Comparison of ENCODE assay signal across 7 mouse cellular contexts in the genomic region with DNA sequence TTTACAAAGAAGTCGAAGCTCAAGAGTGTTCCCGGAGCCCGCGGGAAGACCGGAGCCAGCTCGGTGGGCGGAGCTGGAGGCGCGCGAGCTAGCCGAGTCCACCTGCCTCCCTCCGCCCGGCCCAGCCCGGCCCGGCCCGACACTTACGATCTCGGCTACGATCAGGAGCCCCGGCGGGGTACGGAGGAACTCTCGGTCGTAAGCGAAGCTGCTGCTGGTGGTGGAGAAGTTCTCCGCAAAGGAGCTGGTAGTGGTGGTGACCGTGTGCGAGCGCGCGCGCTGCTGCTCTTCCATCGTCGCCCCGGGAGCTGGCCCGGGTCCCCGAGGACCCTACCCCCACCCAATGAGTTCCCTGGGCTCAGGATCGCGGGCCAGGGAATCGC. TPM values are rescaled to one million over a fixed set of nuclear protein-coding genes. Genes with fewer than 3 reads are reported as not detected.
A peak's percentile ranks its signal among the peaks of the same experiment; 100 is the strongest.
DNase-seq lines count a peak whose midpoint lies in the region; ATAC-seq and TF ChIP-seq lines count a peak whose summit lies in the region.

No protein-coding gene starts in this region.

- intact Hi-C loops in heart, postnatal 25 days (cut with DNase I), result loop anchor here (5.0 kb wide), 1 partner anchor 64 kb away; no protein-coding TSS in a partner anchor

- H3K9me3 ChIP-seq in ES-Bruce4 (replicated peaks; ENCODE audit: control insufficient read depth, insufficient read depth, low read length, poor library complexity, severe bottlenecking), result no peaks in the 10 kb centered on the region
- no peaks in the 10 kb centered on the region for H3K9me3 ChIP-seq in embryonic facial prominence, embryonic 10.5 days

- ATAC-seq in Patski, result peak; percentile 74

- no peak for TF ChIP-seq POLR2A in ES-Bruce4 (IDR thresholded peaks at IDR 0.05; ENCODE audit: insufficient read depth, low read length)

- H3K4me1 ChIP-seq in ES-Bruce4 (ENCODE audit: control insufficient read depth, insufficient read depth, low read length), result no peaks in the 10 kb centered on the region
- H3K4me1 ChIP-seq in embryonic facial prominence, embryonic 10.5 days, result peaks cover 28% of the 10 kb centered on the region

- DNase-seq in Patski (ENCODE audit: low read depth, low spot score), result no peak
- DNase-seq in embryonic facial prominence, embryonic 10.5 days (ENCODE audit: low spot score), result peak; percentile 74
- DNase-seq in heart, postnatal 25 days (ENCODE audit: low spot score), result peak; percentile 7
- peak; percentile 70 to 82 for DNase-seq in kidney, postnatal 4 days
- peak; percentile 23 to 68 for DNase-seq in spleen, postnatal 4 days (ENCODE audit: low spot score in 2 of 2)

- CTCF ChIA-PET in Patski (lab: Charles Lee), result interaction anchor here (1.5 to 2.7 kb wide), 2 partner anchors 9 to 12 kb away, joined by 7 to 18 read pairs; no protein-coding TSS in a partner anchor

- peak overlapping the region; percentile 87 for H3K9ac ChIP-seq in ES-Bruce4 (ENCODE audit: low read depth, poor library complexity, severe bottlenecking)

- H3K36me3 ChIP-seq in ES-Bruce4 (ENCODE audit: control insufficient read depth, insufficient read depth, low read length, poor library complexity, severe bottlenecking), result no peaks in the 10 kb centered on the region
- H3K36me3 ChIP-seq in embryonic facial prominence, embryonic 10.5 days (replicated peaks), result no peaks in the 10 kb centered on the region
- no peaks in the 10 kb centered on the region for H3K36me3 ChIP-seq in macrophage (ENCODE audit: inconsistent target)

- H3K27me3 ChIP-seq in ES-Bruce4 (ENCODE audit: control insufficient read depth, insufficient read depth, low read length, poor library complexity, severe bottlenecking), result no peaks in the 10 kb centered on the region
- H3K27me3 ChIP-seq in Patski, result no peaks in the 10 kb centered on the region
- H3K27me3 ChIP-seq in embryonic facial prominence, embryonic 10.5 days (replicated peaks; ENCODE audit: low read depth, poor library complexity, severe bottlenecking), result peaks cover 51% of the 10 kb centered on the region

- H3K27ac ChIP-seq in ES-Bruce4 (ENCODE audit: insufficient read depth, low read length), result no peak overlapping the region
- H3K27ac ChIP-seq in embryonic facial prominence, embryonic 10.5 days (replicated peaks), result peak overlapping the region; percentile 81
- no peak overlapping the region for H3K27ac ChIP-seq in macrophage

- in situ Hi-C loops in Patski (cut with MboI; ENCODE audit: low pct_unique_long_range_greater_than_20kb), result no loop called here

- POLR2A ChIA-PET in Patski (lab: Charles Lee), result interaction anchor here (0.6 to 1.3 kb wide), 3 partner anchors 9 to 49 kb away, joined by 3 to 7 read pairs (median 7); no protein-coding TSS in a partner anchor

- no peaks in the 10 kb centered on the region for H3K79me2 ChIP-seq in macrophage (ENCODE audit: inconsistent target)

- H3K4me3 ChIP-seq in ES-Bruce4 (ENCODE audit: low read depth, low read length) (peak overlapping the region; percentile 86), macrophage (ENCODE audit: inconsistent target) (peak overlapping the region; percentile 55; the same call in 1 of the 2 replicates)
- H3K4me3 ChIP-seq in embryonic facial prominence, embryonic 10.5 days, result peak overlapping the region; percentile 82

- TF ChIP-seq CTCF in ES-Bruce4 (IDR thresholded peaks at IDR 0.05; ENCODE audit: low read depth, low read length), result no peak
- TF ChIP-seq CTCF in Patski (IDR thresholded peaks at IDR 0.05), result no peak

- no peak for TF ChIP-seq EP300 in ES-Bruce4 (IDR thresholded peaks at IDR 0.05; ENCODE audit: insufficient read depth, low read depth, low read length)

- under 1% methylated on average over 40 of the region's 40 CpGs for WGBS in embryonic facial prominence, embryonic 10.5 days
- WGBS in macrophage (ENCODE audit: missing documents), result 2% methylated on average over 40 of the region's 40 CpGs

RNA-seq across cellular contexts. Expression of gene Cmtm8, which starts 0.3 kb away (rescaled TPM):
- polyA plus RNA-seq in ES-Bruce4 (2011; ENCODE audit: insufficient read depth, insufficient read length, low read depth, missing spikeins) (7.8 and 8.2 TPM in 2 replicates), Patski (2021) (56.0 TPM), macrophage (2018) (0.99 to 2.2 TPM (median 1.2 TPM) in 3 replicates)
- polyA plus RNA-seq in embryonic facial prominence, embryonic 10.5 days (2016; fragmentation: Nextera tagmentation; extraction: Ambion mirVana), result 21.3 and 26.4 TPM in 2 replicates
- total RNA-seq in heart, postnatal 25 days (2021), result 10 to 100 TPM in 1 of 2 experiments, 1 to 10 TPM in 1; 9.9 to 10.1 TPM
- 1 to 10 TPM in 9 of 26 experiments, under 1 TPM in 6, not detected in 11; 0.28 to 4.1 (median 1.2) TPM for total RNA-seq in macrophage (2018; cell fraction: chromatin; rRNA removed)
- total RNA-seq in macrophage (2018; cell fraction: cytosol; rRNA removed), result 1 to 10 TPM in 13 of 26 experiments, under 1 TPM in 13; 0.23 to 2.6 (median 1.1) TPM
- total RNA-seq in macrophage (2018; cell fraction: nucleus; rRNA removed), result 1 to 10 TPM in 8 of 26 experiments, under 1 TPM in 11, not detected in 7; 0.25 to 3.0 (median 0.84) TPM
